ENCODE assay signal across 21 mouse cellular contexts in genomic region chr13:37710913-37711312, GRCm38 (mm10).
DNase-seq lines count a peak whose midpoint lies in the region; ATAC-seq and TF ChIP-seq lines count a peak whose summit lies in the region.
"Had no signal": no experiment of that assay in that cellular context is flagged by ENCODE, and none has a peak within 500 bp of the region (broad histone marks: within the 10 kb centered on the region; RNA-seq: fewer than 3 reads in every experiment).

No protein-coding gene starts in this region.

- no peak overlapping the region for H3K4me3 ChIP-seq in lung, embryonic 14.5 days (ENCODE audit: low read depth, low read length)
- H3K4me3 ChIP-seq: embryonic facial prominence, embryonic 12.5 days; forebrain, embryonic 13.5 days; heart, adult 2 months; heart, embryonic 13.5 days; hindbrain, embryonic 12.5 days had no signal

- H3K4me2 ChIP-seq in lung, embryonic 14.5 days: no peak overlapping the region
- H3K4me2 ChIP-seq: embryonic facial prominence, embryonic 12.5 days; forebrain, embryonic 13.5 days; heart, embryonic 13.5 days; hindbrain, embryonic 12.5 days had no signal

- H3K27me3 ChIP-seq in lung, embryonic 14.5 days (ENCODE audit: insufficient read depth, low read length): no peaks in the 10 kb centered on the region
- no peaks in the 10 kb centered on the region for H3K27me3 ChIP-seq in splenic B cell, adult 2 months (ENCODE audit: control insufficient read depth, insufficient read depth, low read length, poor library complexity, severe bottlenecking)
- H3K27me3 ChIP-seq: embryonic facial prominence, embryonic 12.5 days; forebrain, embryonic 13.5 days; heart, embryonic 13.5 days; hindbrain, embryonic 12.5 days had no signal

- no peak overlapping the region for H3K27ac ChIP-seq in lung, embryonic 14.5 days (ENCODE audit: low read depth)
- H3K27ac ChIP-seq: embryonic facial prominence, embryonic 12.5 days; forebrain, embryonic 13.5 days; heart, adult 2 months; heart, embryonic 13.5 days; hindbrain, embryonic 12.5 days; hindbrain, postnatal 0 days had no signal

- no peak for TF ChIP-seq CTCF in lung, embryonic 14.5 days (IDR thresholded peaks at IDR 0.05; ENCODE audit: low read depth)

- H3K4me1 ChIP-seq in lung, embryonic 14.5 days (ENCODE audit: insufficient read depth): no peaks in the 10 kb centered on the region
- H3K4me1 ChIP-seq: embryonic facial prominence, embryonic 12.5 days; forebrain, embryonic 13.5 days; hindbrain, embryonic 12.5 days had no signal

- no peaks in the 10 kb centered on the region for H3K36me3 ChIP-seq in lung, embryonic 14.5 days (ENCODE audit: insufficient read depth)
- no peaks in the 10 kb centered on the region for H3K36me3 ChIP-seq in splenic B cell, adult 2 months (ENCODE audit: control insufficient read depth, insufficient read depth, low read length, poor library complexity, severe bottlenecking)
- H3K36me3 ChIP-seq: embryonic facial prominence, embryonic 12.5 days; heart, embryonic 13.5 days; hindbrain, embryonic 12.5 days had no signal

- no peaks in the 10 kb centered on the region for H3K9me3 ChIP-seq in lung, embryonic 14.5 days (ENCODE audit: low read depth, low read length)
- H3K9me3 ChIP-seq: embryonic facial prominence, embryonic 12.5 days; forebrain, embryonic 13.5 days; heart, embryonic 13.5 days; hindbrain, embryonic 12.5 days had no signal

- ATAC-seq in lung, embryonic 14.5 days (ENCODE audit: insufficient read depth): no peak
- ATAC-seq: CD4-positive, CD25-positive, alpha-beta regulatory T cell, adult 4 months; forebrain, embryonic 13.5 days; forebrain, postnatal 0 days; hindbrain, postnatal 0 days had no signal

- 72% methylated on average over 5 of the region's 5 CpGs for WGBS in lung, embryonic 14.5 days

- no peak overlapping the region for H3K9ac ChIP-seq in lung, embryonic 14.5 days
- H3K9ac ChIP-seq: embryonic facial prominence, embryonic 12.5 days; forebrain, embryonic 13.5 days; forebrain, postnatal 0 days; heart, embryonic 13.5 days; hindbrain, embryonic 12.5 days had no signal

- peak; percentile 23 for DNase-seq in lung, embryonic 14.5 days
- DNase-seq in lung, postnatal 4 days: no peak
- peak; percentile 15 for DNase-seq in urinary bladder, postnatal 14 days (ENCODE audit: low spot score)
- no peak for DNase-seq in urinary bladder, adult 18-20 months (ENCODE audit: low spot score in 2 of 2)
- peak; percentile 14 for DNase-seq in splenic B cell, adult 2 months (ENCODE audit: low read depth, low spot score)
- no peak for DNase-seq in embryo, embryonic 10.5 days (ENCODE audit: low spot score)
- DNase-seq in cerebellum, adult 8-10 months: no peak
- DNase-seq: adrenal gland, postnatal 10 days; cerebellum, adult 18-20 months; cerebellum, postnatal 10 days; embryo, embryonic 11 days; forebrain, postnatal 0 days; gastrocnemius, postnatal 14 days; heart, adult 2 months; heart, postnatal 4 days had no signal

Comparison
In these comparisons a context has a peak if more than half of its experiments do, and no peak if none do; other contexts are left out.
1. DNase-seq: peak in lung, embryonic 14.5 days (single experiment), urinary bladder, postnatal 14 days (single experiment) and splenic B cell, adult 2 months (single experiment); none in lung, postnatal 4 days (0 of 2), urinary bladder, adult 18-20 months (0 of 2), embryo, embryonic 10.5 days (single experiment) and cerebellum, adult 8-10 months (single experiment).